Mouse (Mus musculus) hematopoietic multipotent progenitor cell, adult 10-12 weeks (in vitro differentiated cells): ENCODE results near the gene Gm3045. TPM values are rescaled to one million over a fixed set of nuclear protein-coding genes. Genes with fewer than 3 reads are reported as not detected.

Source experiments
- polyA plus RNA-seq: library from polyadenylated mRNA; stranded (reverse); fragments of >175 nt; gene quantifications from 2 replicates; pipeline ENCODE4 v1.2.3, GENCODE M21; 2012; ENCODE audit warnings: low replicate concordance

Gm3045 gene
- polyA plus RNA-seq = not detected in 2 replicates

GRCm38 (mm10) chr13:56426365-56426764 is at the start of gene Gm3045:
TSS of gene Gm3045 (plus strand) at chr13:56426594.

GRCm38 (mm10) chr13:56438211-56439075 is 12.0 kb downstream of the Gm3045 start, which contains the start of gene Slc25a48:
TSS of gene Slc25a48 (plus strand) at chr13:56438355.

GRCm38 (mm10) chr13:56482146-56482545 is 55.8 kb downstream of the Gm3045 start, which contains the start of gene Il9:
TSS of gene Il9 (minus strand) at chr13:56482246.

Other genes with a start within 250 kb of the Gm3045 start
- gene Tifab, start 247.7 kb upstream of the Gm3045 start, polyA plus RNA-seq = 24.5 and 31.9 TPM in 2 replicates
- not detected in 2 replicates for gene Neurog1, start 174.4 kb upstream of the Gm3045 start, polyA plus RNA-seq
- not detected in 2 replicates for gene Cxcl14, start 130.0 kb upstream of the Gm3045 start, polyA plus RNA-seq
- gene Slc25a48, start 11.8 kb downstream of the Gm3045 start, polyA plus RNA-seq = not detected in 2 replicates
- not detected in 2 replicates for gene Il9, start 55.7 kb downstream of the Gm3045 start, polyA plus RNA-seq
- 0.30 and 0.59 TPM in 2 replicates for gene Fbxl21, start 95.9 kb downstream of the Gm3045 start, polyA plus RNA-seq
- not detected in 2 replicates for gene Lect2, start 121.9 kb downstream of the Gm3045 start, polyA plus RNA-seq
- gene Tgfbi, start 182.9 kb downstream of the Gm3045 start, polyA plus RNA-seq = 90.3 and 207 TPM in 2 replicates